Mouse (Mus musculus): ENCODE measurements around the gene Heyl. TPM values are rescaled to one million over a fixed set of nuclear protein-coding genes. Genes with fewer than 3 reads are reported as not detected.

Gene Heyl
- total and polyA plus RNA-seq, 2 experiments from 2014 or later = 4.2 to 6.3 TPM

DNA sequence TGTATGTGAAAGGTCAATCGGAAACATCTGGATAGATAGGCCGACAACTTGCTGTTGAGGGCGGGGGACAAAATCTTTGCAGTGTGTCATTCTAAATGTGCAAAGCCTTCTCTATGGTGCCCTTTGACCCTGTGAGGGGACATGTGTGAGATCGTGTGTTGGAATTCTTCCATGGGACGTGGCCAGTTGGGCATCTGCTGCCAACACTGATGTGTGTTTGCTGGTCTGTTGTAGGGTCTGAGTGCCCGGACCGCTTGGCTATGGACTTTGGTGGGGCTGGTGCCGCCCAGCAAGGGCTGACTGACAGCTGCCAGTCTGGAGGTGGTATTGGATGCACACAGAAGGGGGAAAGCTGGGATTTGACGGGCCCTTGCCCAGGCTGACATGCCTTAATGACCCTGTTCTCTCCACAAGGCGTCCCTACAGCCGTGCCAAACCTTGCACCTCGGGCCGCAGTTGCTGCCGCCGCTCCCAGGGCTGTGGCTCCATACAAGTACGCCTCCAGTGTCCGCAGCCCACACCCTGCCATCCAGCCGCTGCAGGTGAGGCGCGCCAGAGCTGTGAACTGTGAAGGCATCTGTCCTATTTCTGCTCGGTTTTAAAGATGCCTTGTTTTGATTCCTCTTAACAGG lies 62.3 kb downstream of the Heyl start:
- no peak overlapping the region for H3K4me2 ChIP-seq (ENCODE audit: low read depth)
- no peak overlapping the region for H3K27ac ChIP-seq (ENCODE audit: low read depth, low read length)
- H3K9me3 ChIP-seq (ENCODE audit: low read length) = no peaks in the 10 kb centered on the region
- WGBS = 93% methylated on average over 21 of the region's 21 CpGs
- DNase-seq (no peak), ATAC-seq (no peak)
- H3K4me1 ChIP-seq (ENCODE audit: insufficient read depth) = no peaks in the 10 kb centered on the region
- no peaks in the 10 kb centered on the region for H3K27me3 ChIP-seq (ENCODE audit: insufficient read depth, low read length)
- peaks cover 83% of the 10 kb centered on the region for H3K36me3 ChIP-seq (ENCODE audit: insufficient read depth)
- TF ChIP-seq CTCF (IDR thresholded peaks at IDR 0.05; ENCODE audit: low read depth) = no peak
- H3K4me3 ChIP-seq (ENCODE audit: low read depth, low read length) = no peak overlapping the region
- no peak overlapping the region for H3K9ac ChIP-seq

- peaks cover 79% of the 10 kb centered on the region for H3K36me3 ChIP-seq (ENCODE audit: insufficient read depth)
- 90% methylated on average over 5 of the region's 5 CpGs for WGBS
- H3K27ac ChIP-seq (ENCODE audit: low read depth, low read length) = no peak overlapping the region
These were observed 62.8 kb downstream of the Heyl start for GRCm38 (mm10) chr4:123296148-123296534.

GRCm38 (mm10) chr4:123297195-123297960 lies 64.0 kb downstream of the Heyl start:
- Histone ChIP-seq H3K9me3 (ENCODE audit: low read length) (no peaks in the 10 kb centered on the region), H3K36me3 (ENCODE audit: insufficient read depth) (peaks cover 75% of the 10 kb centered on the region), H3K27ac (ENCODE audit: low read depth, low read length) (no peak overlapping the region), H3K4me3 (ENCODE audit: low read depth, low read length) (no peak overlapping the region), H3K4me1 (ENCODE audit: insufficient read depth) (no peaks in the 10 kb centered on the region), H3K27me3 (ENCODE audit: insufficient read depth, low read length) (no peaks in the 10 kb centered on the region), H3K9ac (no peak overlapping the region), H3K4me2 (ENCODE audit: low read depth) (no peak overlapping the region)
- TF ChIP-seq CTCF (IDR thresholded peaks at IDR 0.05; ENCODE audit: low read depth) = no peak
- no peak for DNase-seq
- WGBS = 88% methylated on average over 22 of the region's 22 CpGs
- no peak for ATAC-seq

More at GRCm38 (mm10) chr4:123296148-123296534, 62.8 kb downstream of the Heyl start:
- Histone ChIP-seq H3K4me1 (ENCODE audit: insufficient read depth) (no peaks in the 10 kb centered on the region), H3K4me2 (ENCODE audit: low read depth) (no peak overlapping the region), H3K4me3 (ENCODE audit: low read depth, low read length) (no peak overlapping the region), H3K9ac (no peak overlapping the region), H3K9me3 (ENCODE audit: low read length) (no peaks in the 10 kb centered on the region), H3K27me3 (ENCODE audit: insufficient read depth, low read length) (no peaks in the 10 kb centered on the region)
- no peak for TF ChIP-seq CTCF (IDR thresholded peaks at IDR 0.05; ENCODE audit: low read depth)
- DNase-seq (no peak), ATAC-seq (no peak)

- 80% methylated on average over 4 of the region's 4 CpGs for WGBS
- Histone ChIP-seq H3K27me3 (ENCODE audit: insufficient read depth, low read length) (no peaks in the 10 kb centered on the region), H3K4me3 (ENCODE audit: low read depth, low read length) (no peak overlapping the region), H3K4me1 (ENCODE audit: insufficient read depth) (no peaks in the 10 kb centered on the region), H3K4me2 (ENCODE audit: low read depth) (no peak overlapping the region), H3K36me3 (ENCODE audit: insufficient read depth) (peaks cover 75% of the 10 kb centered on the region), H3K27ac (ENCODE audit: low read depth, low read length) (no peak overlapping the region), H3K9ac (no peak overlapping the region), H3K9me3 (ENCODE audit: low read length) (no peaks in the 10 kb centered on the region)
- no peak for TF ChIP-seq CTCF (IDR thresholded peaks at IDR 0.05; ENCODE audit: low read depth)
- no peak for DNase-seq
- no peak for ATAC-seq
These were observed 64.9 kb downstream of the Heyl start for GRCm38 (mm10) chr4:123298226-123298625.

DNA sequence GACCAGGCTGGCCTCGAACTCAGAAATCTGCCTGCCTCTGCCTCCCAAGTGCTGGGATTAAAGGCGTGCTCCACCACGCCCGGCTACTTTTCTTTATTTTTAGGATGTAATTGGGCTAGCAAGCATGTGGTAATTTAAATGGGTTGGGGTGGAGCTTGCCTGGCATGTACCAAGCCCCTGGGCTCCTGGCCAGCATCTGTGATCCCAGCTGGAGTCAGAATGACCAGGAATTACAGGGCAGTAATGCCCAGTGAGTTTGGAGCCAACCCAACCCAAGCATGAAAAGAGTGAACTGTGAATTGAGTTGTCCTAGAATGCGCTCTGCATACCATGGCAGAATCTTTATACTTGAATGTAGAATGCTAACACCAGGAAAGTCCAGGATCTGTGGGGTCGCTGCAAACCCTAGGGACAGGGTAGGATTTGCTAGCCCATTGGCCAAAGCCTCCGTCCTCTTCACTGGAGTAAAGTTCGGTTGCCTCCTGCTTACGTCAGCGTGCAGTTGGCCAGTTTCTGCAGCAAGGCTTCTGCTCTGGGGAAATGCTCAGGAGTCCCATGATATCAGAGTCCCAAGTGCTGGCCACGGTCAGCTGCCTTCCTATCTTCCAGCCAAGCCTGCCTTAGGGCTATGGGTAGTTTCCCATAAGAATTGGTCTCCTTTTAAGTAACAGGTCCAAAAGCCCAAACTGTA lies 65.8 kb downstream of the Heyl start:
- ATAC-seq (no peak), DNase-seq (no peak)
- Histone ChIP-seq H3K36me3 (ENCODE audit: insufficient read depth) (peaks cover 68% of the 10 kb centered on the region), H3K27me3 (ENCODE audit: insufficient read depth, low read length) (no peaks in the 10 kb centered on the region), H3K9ac (no peak overlapping the region), H3K4me3 (ENCODE audit: low read depth, low read length) (no peak overlapping the region), H3K4me2 (ENCODE audit: low read depth) (no peak overlapping the region), H3K27ac (ENCODE audit: low read depth, low read length) (no peak overlapping the region), H3K4me1 (ENCODE audit: insufficient read depth) (no peaks in the 10 kb centered on the region), H3K9me3 (ENCODE audit: low read length) (no peaks in the 10 kb centered on the region)
- TF ChIP-seq CTCF (IDR thresholded peaks at IDR 0.05; ENCODE audit: low read depth) = no peak
- 86% methylated on average over 11 of the region's 11 CpGs for WGBS

Other genes with a start within 250 kb of the Heyl start
- gene Mycl, start 237.9 kb upstream of the Heyl start, total RNA-seq (2014; rRNA removed) = 106 and 113 TPM in 2 replicates
- gene Mycl, start 237.9 kb upstream of the Heyl start, polyA plus RNA-seq (2015; fragmentation: Nextera tagmentation; extraction: Ambion mirVana) = 65.9 and 67.6 TPM in 2 replicates
- gene Trit1, start 217.0 kb upstream of the Heyl start, total RNA-seq (2014; rRNA removed) = 22.8 and 23.7 TPM in 2 replicates
- gene Trit1, start 217.0 kb upstream of the Heyl start, polyA plus RNA-seq (2015; fragmentation: Nextera tagmentation; extraction: Ambion mirVana) = 20.4 and 22.1 TPM in 2 replicates
- 0.31 and 0.62 TPM in 2 replicates for gene Bmp8b, start 128.4 kb upstream of the Heyl start, total RNA-seq (2014; rRNA removed)
- gene Bmp8b, start 128.4 kb upstream of the Heyl start, polyA plus RNA-seq (2015; fragmentation: Nextera tagmentation; extraction: Ambion mirVana) = 0.15 and 0.40 TPM in 2 replicates
- gene Oxct2b, start 117.3 kb upstream of the Heyl start, total RNA-seq (2014; rRNA removed) = 0.62 TPM in 2 replicates
- gene Oxct2b, start 117.3 kb upstream of the Heyl start, polyA plus RNA-seq (2015; fragmentation: Nextera tagmentation; extraction: Ambion mirVana) = 0.33 and 0.34 TPM in 2 replicates
- gene Ppie, start 93.6 kb upstream of the Heyl start, total RNA-seq (2014; rRNA removed) = 28.9 and 34.2 TPM in 2 replicates
- 47.7 and 53.6 TPM in 2 replicates for gene Ppie, start 93.6 kb upstream of the Heyl start, polyA plus RNA-seq (2015; fragmentation: Nextera tagmentation; extraction: Ambion mirVana)
- gene Hpcal4, start 50.3 kb upstream of the Heyl start, total RNA-seq (2014; rRNA removed) = 57.1 and 58.5 TPM in 2 replicates
- gene Hpcal4, start 50.3 kb upstream of the Heyl start, polyA plus RNA-seq (2015; fragmentation: Nextera tagmentation; extraction: Ambion mirVana) = 45.5 and 78.1 TPM in 2 replicates
- 2.4 and 3.4 TPM in 2 replicates for gene Nt5c1a, start 32.1 kb upstream of the Heyl start, total RNA-seq (2014; rRNA removed)
- 0.26 and 0.33 TPM in 2 replicates for gene Nt5c1a, start 32.1 kb upstream of the Heyl start, polyA plus RNA-seq (2015; fragmentation: Nextera tagmentation; extraction: Ambion mirVana)
- gene Pabpc4, start 28.8 kb downstream of the Heyl start, total RNA-seq (2014; rRNA removed) = 83.7 and 92.6 TPM in 2 replicates
- 24.8 and 28.2 TPM in 2 replicates for gene Pabpc4, start 28.8 kb downstream of the Heyl start, polyA plus RNA-seq (2015; fragmentation: Nextera tagmentation; extraction: Ambion mirVana)
- 0.15 and 0.19 TPM in 2 replicates for gene Oxct2a, start 90.1 kb downstream of the Heyl start, total RNA-seq (2014; rRNA removed)
- gene Oxct2a, start 90.1 kb downstream of the Heyl start, polyA plus RNA-seq (2015; fragmentation: Nextera tagmentation; extraction: Ambion mirVana) = 0.08 TPM in 1 of 2 replicates, not detected in the other
- gene Bmp8a, start 109.7 kb downstream of the Heyl start, total RNA-seq (2014; rRNA removed) = 0.31 and 0.90 TPM in 2 replicates
- 0.15 and 0.19 TPM in 2 replicates for gene Bmp8a, start 109.7 kb downstream of the Heyl start, polyA plus RNA-seq (2015; fragmentation: Nextera tagmentation; extraction: Ambion mirVana)